ENCODE assay signal across 15 mouse cellular contexts in the genomic region with DNA sequence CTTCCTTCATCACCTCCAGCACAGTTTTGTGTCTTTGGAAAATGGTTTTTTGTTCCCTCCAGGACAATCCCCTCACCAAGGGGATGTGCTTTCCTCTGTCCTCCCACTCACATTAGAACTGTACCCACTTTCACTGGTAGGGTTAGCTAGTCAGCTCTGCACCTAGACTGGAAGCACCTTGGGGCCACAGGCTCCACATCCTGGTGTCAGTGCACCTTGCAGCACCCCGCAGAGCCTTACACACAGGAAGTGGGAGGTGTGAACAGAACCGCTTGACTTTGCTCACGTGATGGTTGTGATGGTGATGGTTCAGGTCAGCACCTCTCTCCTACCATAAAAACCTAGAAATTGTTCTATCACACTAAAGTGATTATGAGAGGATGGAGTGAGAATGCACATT.
"Had no signal": no experiment of that assay in that cellular context is flagged by ENCODE, and none has a peak within 500 bp of the region (broad histone marks: within the 10 kb centered on the region; RNA-seq: fewer than 3 reads in every experiment).

No protein-coding gene starts in this region.

- DNase-seq: kidney, postnatal 25 days; layer of hippocampus, postnatal 36 days; lung, adult 18-20 months; lung, postnatal 10 days; lung, postnatal 4 days; retina, postnatal 1 day; right cerebral cortex, postnatal 4 days; spleen, adult 18-20 months; thymus, adult 18-20 months had no signal

- H3K4me3 ChIP-seq: limb, embryonic 13.5 days; megakaryocyte, embryonic 14.5 days; midbrain, embryonic 15.5 days; neural tube, embryonic 12.5 days had no signal

- ATAC-seq: midbrain, embryonic 15.5 days had no signal

- H3K36me3 ChIP-seq: limb, embryonic 13.5 days; midbrain, embryonic 15.5 days; neural tube, embryonic 12.5 days had no signal

- H3K4me2 ChIP-seq: limb, embryonic 13.5 days; midbrain, embryonic 11.5 days; midbrain, embryonic 15.5 days; neural tube, embryonic 12.5 days had no signal

- H3K27ac ChIP-seq: limb, embryonic 13.5 days; liver, embryonic 14.5 days; midbrain, embryonic 15.5 days; neural tube, embryonic 12.5 days had no signal

- H3K9me3 ChIP-seq: limb, embryonic 13.5 days; megakaryocyte, embryonic 14.5 days; midbrain, embryonic 15.5 days; neural tube, embryonic 12.5 days had no signal

- H3K9ac ChIP-seq: limb, embryonic 13.5 days; liver, embryonic 14.5 days; midbrain, embryonic 15.5 days; neural tube, embryonic 12.5 days had no signal

- H3K27me3 ChIP-seq: limb, embryonic 13.5 days; megakaryocyte, embryonic 14.5 days; midbrain, embryonic 15.5 days; neural tube, embryonic 12.5 days had no signal
